Mouse (Mus musculus) heart, embryonic 15.5 days (tissue): Measurements from ENCODE around the gene Ugt2b38. TPM values are rescaled to one million over a fixed set of nuclear protein-coding genes. Genes with fewer than 3 reads are reported as not detected.
"Not testable (repeated sequence)": the region's sequence is repeated elsewhere in the genome, so short reads cannot be mapped to it uniquely, and the experiment has no call there.

Experiments
- ATAC-seq: fragments of 200-750 bp; cut with Nextera tagmentation; replicated peaks from 2 replicates; pipeline ENCODE4 v1.8.0; 2017; ENCODE audit warnings: low read depth, moderate TSS enrichment; ENCODE audit not compliant: insufficient number of reproducible peaks, insufficient read depth, low FRiP score
- H3K27ac ChIP-seq: fragments of 300-500 bp; sonication (generic); 2 replicates; pipeline ENCODE4 v1.5.1; 2015; ENCODE audit warnings: mild to moderate bottlenecking, inconsistent platforms
- H3K27me3 ChIP-seq: fragments of 300-500 bp; sonication (generic); 2 replicates; pipeline ENCODE4 v1.6.1; 2015; ENCODE audit warnings: inconsistent platforms
- H3K36me3 ChIP-seq: fragments of 300-500 bp; sonication (generic); 2 replicates; pipeline ENCODE4 v1.6.1; 2015; ENCODE audit warnings: mild to moderate bottlenecking, inconsistent platforms
- H3K4me1 ChIP-seq: fragments of 300-500 bp; sonication (generic); replicated peaks from 2 replicates; pipeline ENCODE4 v1.6.1; 2015; ENCODE audit warnings: inconsistent platforms
- H3K4me2 ChIP-seq: fragments of 300-500 bp; sonication (generic); 2 replicates; pipeline ENCODE4 v1.6.1; 2015; ENCODE audit warnings: inconsistent platforms, mild to moderate bottlenecking, moderate library complexity
- H3K4me3 ChIP-seq: fragments of 300-500 bp; sonication (generic); 2 replicates; pipeline ENCODE4 v1.5.1; 2015; ENCODE audit warnings: mild to moderate bottlenecking, inconsistent platforms
- H3K9ac ChIP-seq: fragments of 300-500 bp; sonication (generic); 2 replicates; pipeline ENCODE4 v1.6.1; 2015; ENCODE audit warnings: mild to moderate bottlenecking, inconsistent platforms
- H3K9me3 ChIP-seq: fragments of 300-500 bp; sonication (generic); replicated peaks from 2 replicates; pipeline ENCODE4 v1.6.1; 2016; ENCODE audit warnings: inconsistent platforms
- WGBS: fragments of 180-500 bp; shearing (Covaris S2); methylation state at CpG from one replicate; pipeline ENCODE4 v1.1.7; 2015; ENCODE audit warnings: mixed read lengths; 5-methylcytosine and 5-hydroxymethylcytosine counted together
- polyA plus RNA-seq: library from polyadenylated mRNA; unstranded; fragments of >200 nt; fragmentation: Nextera tagmentation; extraction: Ambion mirVana; gene quantifications from 2 replicates; pipeline ENCODE4 v1.2.1, GENCODE M21; 2015

The Ugt2b38 gene
- polyA plus RNA-seq, 1 experiment from 2014 or later = not detected

DNA sequence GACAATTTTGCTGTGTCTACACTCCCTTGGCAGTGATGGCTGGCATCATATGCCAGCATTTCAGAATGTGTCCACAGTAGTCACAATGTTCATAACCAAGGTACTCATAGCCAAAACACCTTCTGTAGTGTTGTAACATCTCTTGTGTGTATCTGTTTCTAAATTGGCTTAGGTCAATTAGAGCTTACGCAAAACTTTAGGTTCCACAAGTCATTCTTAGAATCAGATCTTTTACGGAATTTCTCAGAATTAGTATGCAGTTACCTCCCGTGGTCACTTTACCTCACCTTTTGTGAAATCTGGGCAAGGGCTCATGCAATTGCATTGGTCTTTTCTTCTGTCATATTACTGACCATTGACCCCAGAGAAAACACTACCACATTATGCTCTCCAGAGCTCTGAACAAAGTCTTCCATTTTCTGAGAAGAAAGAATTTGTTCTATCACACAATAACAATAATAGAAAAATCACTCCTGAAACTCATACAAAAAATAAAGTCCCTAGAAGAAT is 48.1 kb downstream of the Ugt2b38 start:
- H3K27me3 ChIP-seq = no peaks in the 10 kb centered on the region
- WGBS = 85% methylated on average over 3 of the region's 3 CpGs
- no peak overlapping the region for H3K4me2 ChIP-seq
- no peak overlapping the region for H3K9ac ChIP-seq
- no peak overlapping the region for H3K4me3 ChIP-seq
- no peak overlapping the region for H3K27ac ChIP-seq
- no peaks in the 10 kb centered on the region for H3K4me1 ChIP-seq
- H3K36me3 ChIP-seq = no peaks in the 10 kb centered on the region
- no peak for ATAC-seq
- H3K9me3 ChIP-seq = no peaks in the 10 kb centered on the region

DNA sequence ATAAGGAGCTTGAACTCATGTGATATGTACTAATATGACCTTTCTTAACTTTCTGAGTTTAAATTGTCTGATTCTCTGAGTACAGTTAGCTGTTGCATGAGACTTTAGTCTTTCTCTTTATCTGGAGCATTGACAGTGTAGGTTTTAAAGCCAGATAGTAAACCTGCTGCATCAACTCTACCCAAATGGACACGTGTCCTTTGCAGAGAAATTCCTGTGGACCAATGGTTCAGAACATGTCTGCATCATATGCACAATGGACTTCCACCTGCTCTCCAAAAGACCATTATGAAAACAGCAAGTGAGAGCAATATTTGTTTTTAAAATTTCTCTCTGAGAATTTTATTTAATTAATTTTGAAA is 50.5 kb downstream of the Ugt2b38 start:
- no peak for ATAC-seq
- no peak overlapping the region for H3K9ac ChIP-seq
- H3K4me2 ChIP-seq = no peak overlapping the region
- H3K9me3 ChIP-seq = no peaks in the 10 kb centered on the region
- H3K4me1 ChIP-seq = no peaks in the 10 kb centered on the region
- no peak overlapping the region for H3K27ac ChIP-seq
- H3K4me3 ChIP-seq = no peak overlapping the region
- H3K36me3 ChIP-seq = no peaks in the 10 kb centered on the region
- no peaks in the 10 kb centered on the region for H3K27me3 ChIP-seq
- WGBS = 71% methylated on average over 1 of the region's 1 CpGs

DNA sequence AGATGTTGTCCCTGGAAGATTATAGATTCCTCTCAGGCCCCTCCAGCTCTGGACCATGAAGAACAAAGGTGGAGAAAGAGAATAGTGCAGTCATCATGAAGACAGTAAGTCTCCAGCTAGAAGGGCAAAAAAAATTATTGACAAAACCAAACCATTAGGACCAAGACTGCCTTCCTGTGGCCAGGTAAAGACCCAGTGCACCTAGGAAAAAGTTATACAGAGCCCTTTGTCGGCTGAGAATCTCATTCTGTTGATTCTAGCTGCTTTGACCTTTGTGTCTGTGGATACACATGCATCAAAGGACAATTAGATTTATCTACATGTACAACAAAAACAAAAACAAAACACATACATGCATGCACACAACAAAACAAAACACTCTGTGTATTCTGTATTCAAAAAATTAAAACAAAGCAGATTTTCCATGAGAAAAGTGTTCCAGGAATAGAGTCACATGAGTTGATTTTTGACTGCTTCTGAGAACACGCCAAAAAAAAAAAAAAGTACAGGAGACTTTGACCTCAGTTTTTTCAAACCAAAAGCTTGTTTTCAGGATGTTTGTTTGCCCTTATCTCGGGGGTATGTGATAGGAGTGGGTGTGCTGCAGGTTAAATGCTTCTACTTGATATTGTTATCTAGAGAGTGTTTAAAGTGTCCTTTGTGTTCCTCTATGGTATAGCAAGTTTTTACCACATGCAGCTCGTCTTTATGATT is 51.1 kb downstream of the Ugt2b38 start:
- not testable (repeated sequence) for H3K9me3 ChIP-seq, H3K9ac ChIP-seq, H3K27me3 ChIP-seq, H3K27ac ChIP-seq, ATAC-seq, H3K4me1 ChIP-seq, H3K4me3 ChIP-seq, H3K4me2 ChIP-seq, H3K36me3 ChIP-seq
- 49% methylated on average over 4 of the region's 4 CpGs for WGBS

Other genes starting within 250 kb of the Ugt2b38 start
- gene Ugt2b37, start 169.4 kb downstream of the Ugt2b38 start, polyA plus RNA-seq = not detected in 2 replicates
- not detected in 2 replicates for gene Ugt2a3, start 87.0 kb downstream of the Ugt2b38 start, polyA plus RNA-seq
- gene Ugt2a2, start 58.1 kb upstream of the Ugt2b38 start, polyA plus RNA-seq = not detected in 2 replicates
- not detected in 2 replicates for gene Gm43638, start 62.6 kb upstream of the Ugt2b38 start, polyA plus RNA-seq
- not detected in 2 replicates for gene Ugt2a1, start 66.7 kb upstream of the Ugt2b38 start, polyA plus RNA-seq
- gene Sult1b1, start 114.0 kb upstream of the Ugt2b38 start, polyA plus RNA-seq = not detected in 2 replicates
- not detected in 2 replicates for gene Sult1d1, start 144.8 kb upstream of the Ugt2b38 start, polyA plus RNA-seq
- 0.11 TPM in 1 of 2 replicates, not detected in the other for gene Sult1e1, start 167.4 kb upstream of the Ugt2b38 start, polyA plus RNA-seq
- gene Csn1s1, start 242.0 kb upstream of the Ugt2b38 start, polyA plus RNA-seq = not detected in 2 replicates